Mouse (Mus musculus) embryonic facial prominence, embryonic 14.5 days (tissue): Measurements from ENCODE around the gene Ccdc106. TPM values are rescaled to one million over a fixed set of nuclear protein-coding genes. Genes with fewer than 3 reads are reported as not detected.

Experiments
- ATAC-seq: fragments of 200-750 bp; cut with Nextera tagmentation; 2 replicates; pipeline ENCODE4 v1.8.0; 2017; ENCODE audit warnings: low read depth, moderate number of reproducible peaks, moderate TSS enrichment
- DNase-seq: peaks from one replicate; pipeline ENCODE4 v3.0.0-alpha.2; 2015; ENCODE audit warnings: low spot score
- H3K27ac ChIP-seq: fragments of 300-500 bp; sonication (generic); replicated peaks from 2 replicates; pipeline ENCODE4 v1.5.1; 2014; ENCODE audit warnings: low read depth, mild to moderate bottlenecking, low read length, moderate library complexity
- H3K27me3 ChIP-seq: fragments of 300-500 bp; sonication (generic); replicated peaks from 2 replicates; pipeline ENCODE4 v1.6.1; 2014; ENCODE audit warnings: low read length; ENCODE audit not compliant: control insufficient read depth, insufficient read depth
- H3K36me3 ChIP-seq: fragments of 300-500 bp; sonication (generic); 2 replicates; pipeline ENCODE4 v1.6.1; 2014; ENCODE audit warnings: low read length, mixed read lengths; ENCODE audit not compliant: control insufficient read depth, insufficient read depth
- H3K4me1 ChIP-seq: fragments of 300-500 bp; sonication (generic); 2 replicates; pipeline ENCODE4 v1.6.1; 2014; ENCODE audit warnings: antibody characterized with exemption, low read length; ENCODE audit not compliant: control insufficient read depth, insufficient read depth
- H3K4me2 ChIP-seq: fragments of 300-500 bp; sonication (generic); 2 replicates; pipeline ENCODE4 v1.6.1; 2014; ENCODE audit warnings: low read depth, mild to moderate bottlenecking, low read length, moderate library complexity, mixed read lengths
- H3K4me3 ChIP-seq: fragments of 300-500 bp; sonication (generic); 2 replicates; pipeline ENCODE4 v1.5.1; 2014; ENCODE audit warnings: low read depth, mild to moderate bottlenecking, low read length
- H3K9ac ChIP-seq: fragments of 300-500 bp; sonication (generic); 2 replicates; pipeline ENCODE4 v1.6.1; 2014; ENCODE audit warnings: low read depth, mild to moderate bottlenecking, low read length, moderate library complexity, mixed read lengths
- H3K9me3 ChIP-seq: fragments of 300-500 bp; sonication (generic); 2 replicates; pipeline ENCODE4 v1.6.1; 2016; ENCODE audit warnings: low read length; ENCODE audit not compliant: control insufficient read depth
- WGBS: fragments of 180-500 bp; shearing (Covaris S2); extraction: QIAGEN DNeasy Blood & Tissue Kit; methylation state at CpG from one replicate; pipeline ENCODE4 v1.1.7; 2014; 5-methylcytosine and 5-hydroxymethylcytosine counted together
- polyA plus RNA-seq: library from polyadenylated mRNA; unstranded; fragments of >200 nt; fragmentation: Nextera tagmentation; extraction: Ambion mirVana; gene quantifications from 2 replicates; pipeline ENCODE4 v1.2.1, GENCODE M21; 2014

Gene Ccdc106
- polyA plus RNA-seq, 1 experiment from 2014 or later, result 21.6 TPM

DNA sequence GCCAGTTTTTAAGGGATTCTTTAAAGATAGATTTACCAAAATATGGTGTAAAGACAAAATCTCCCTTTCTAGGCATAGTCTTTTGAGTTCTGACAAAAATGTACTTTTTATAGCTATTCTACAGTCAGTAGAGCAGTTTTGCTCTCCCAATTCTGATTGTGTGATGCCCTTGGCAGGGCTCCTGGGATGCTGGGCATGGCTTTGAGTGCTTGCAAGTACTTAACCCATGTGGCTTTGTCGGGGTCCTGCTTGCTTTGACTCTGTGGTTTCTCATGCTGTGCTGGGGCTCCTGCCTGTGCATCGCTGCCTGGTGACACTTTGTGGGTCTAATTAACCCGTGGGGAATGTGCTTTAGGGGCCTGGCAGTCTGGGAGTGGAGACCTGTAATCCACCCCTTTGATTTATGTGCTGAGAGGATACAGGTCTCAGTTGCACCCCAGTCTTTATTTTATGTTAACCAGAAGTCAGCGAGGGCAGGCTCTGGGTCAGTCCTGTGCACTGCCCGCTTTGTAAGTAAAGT lies 66.6 kb downstream of the Ccdc106 start:
- no peaks in the 10 kb centered on the region for H3K27me3 ChIP-seq
- no peak for ATAC-seq
- peaks cover under 1% of the 10 kb centered on the region; the same call in 1 of the 2 replicates for H3K4me1 ChIP-seq
- H3K9me3 ChIP-seq, result no peaks in the 10 kb centered on the region
- H3K4me3 ChIP-seq, result no peak overlapping the region
- no peak overlapping the region for H3K9ac ChIP-seq
- H3K4me2 ChIP-seq, result no peak overlapping the region
- 87% methylated on average over 5 of the region's 5 CpGs for WGBS
- peaks cover 68% of the 10 kb centered on the region for H3K36me3 ChIP-seq
- H3K27ac ChIP-seq, result no peak overlapping the region
- no peak for DNase-seq

- DNase-seq (no peak), ATAC-seq (no peak)
- no peak overlapping the region for H3K4me2 ChIP-seq
- no peak overlapping the region for H3K27ac ChIP-seq
- no peak overlapping the region for H3K4me3 ChIP-seq
- no peaks in the 10 kb centered on the region for H3K4me1 ChIP-seq
- WGBS, result 72% methylated on average over 4 of the region's 4 CpGs
- no peaks in the 10 kb centered on the region for H3K9me3 ChIP-seq
- peaks cover 74% of the 10 kb centered on the region for H3K36me3 ChIP-seq
- no peaks in the 10 kb centered on the region for H3K27me3 ChIP-seq
- H3K9ac ChIP-seq, result no peak overlapping the region
Observed at GRCm38 (mm10) chr7:5087886-5088285, 67.5 kb downstream of the Ccdc106 start.

- Histone ChIP-seq H3K27me3 (no peaks in the 10 kb centered on the region), H3K4me2 (no peak overlapping the region), H3K27ac (no peak overlapping the region), H3K9me3 (no peaks in the 10 kb centered on the region), H3K9ac (no peak overlapping the region), H3K36me3 (peaks cover 76% of the 10 kb centered on the region), H3K4me1 (no peaks in the 10 kb centered on the region), H3K4me3 (no peak overlapping the region)
- no peak for ATAC-seq
- 91% methylated on average over 15 of the region's 15 CpGs for WGBS
- no peak for DNase-seq
Observed at GRCm38 (mm10) chr7:5089853-5090252, 69.5 kb downstream of the Ccdc106 start.

GRCm38 (mm10) chr7:5091008-5091728 lies 70.8 kb downstream of the Ccdc106 start:
- 93% methylated on average over 15 of the region's 15 CpGs for WGBS
- Histone ChIP-seq H3K27me3 (no peaks in the 10 kb centered on the region), H3K9me3 (no peaks in the 10 kb centered on the region), H3K9ac (no peak overlapping the region), H3K4me1 (no peaks in the 10 kb centered on the region), H3K27ac (no peak overlapping the region), H3K4me3 (no peak overlapping the region), H3K36me3 (peaks cover 78% of the 10 kb centered on the region), H3K4me2 (no peak overlapping the region)
- ATAC-seq (no peak), DNase-seq (no peak)

GRCm38 (mm10) chr7:5092381-5092780 lies 72.0 kb downstream of the Ccdc106 start:
- H3K9ac ChIP-seq, result no peak overlapping the region
- no peaks in the 10 kb centered on the region for H3K4me1 ChIP-seq
- H3K9me3 ChIP-seq, result no peaks in the 10 kb centered on the region
- WGBS, result 75% methylated on average over 6 of the region's 6 CpGs
- no peak overlapping the region for H3K27ac ChIP-seq
- H3K4me2 ChIP-seq, result no peak overlapping the region
- peaks cover 78% of the 10 kb centered on the region for H3K36me3 ChIP-seq
- no peak overlapping the region for H3K4me3 ChIP-seq
- H3K27me3 ChIP-seq, result no peaks in the 10 kb centered on the region
- ATAC-seq (no peak), DNase-seq (no peak)

DNA sequence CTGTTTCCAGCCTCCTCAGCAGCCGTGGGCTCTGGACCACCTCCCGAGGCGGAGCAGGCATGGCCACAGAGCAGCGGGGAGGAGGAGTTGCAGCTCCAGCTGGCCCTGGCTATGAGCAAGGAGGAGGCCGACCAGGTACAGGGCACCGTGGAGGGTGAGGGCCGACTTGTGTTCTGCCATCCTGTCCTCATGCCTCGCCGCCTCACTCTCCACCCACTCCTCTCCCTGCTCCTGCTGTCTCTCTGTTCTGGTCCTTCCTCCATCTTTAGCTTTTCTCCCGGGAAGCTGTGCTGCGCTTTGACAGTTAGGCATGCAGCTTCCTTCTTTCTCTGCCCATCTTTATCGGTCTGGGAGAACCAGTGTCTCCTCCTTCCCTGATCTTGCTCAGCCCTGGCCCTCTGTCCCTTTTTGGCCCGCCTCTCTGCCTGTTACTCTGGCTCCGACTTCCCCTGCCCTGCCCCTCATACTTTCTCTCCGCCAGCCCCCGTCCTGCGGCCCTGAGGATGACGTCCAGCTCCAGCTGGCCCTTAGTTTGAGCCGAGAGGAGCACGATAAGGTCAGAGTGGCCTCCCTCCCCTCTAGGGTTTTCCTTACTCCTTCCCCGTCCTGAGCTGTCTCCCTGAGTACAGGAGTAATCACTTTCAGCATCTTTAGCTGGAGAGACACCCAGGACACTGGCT lies 72.6 kb downstream of the Ccdc106 start:
- no peak overlapping the region for H3K27ac ChIP-seq
- H3K4me3 ChIP-seq, result no peak overlapping the region
- H3K4me1 ChIP-seq, result no peaks in the 10 kb centered on the region
- WGBS, result 80% methylated on average over 21 of the region's 21 CpGs
- H3K9ac ChIP-seq, result no peak overlapping the region
- no peaks in the 10 kb centered on the region for H3K9me3 ChIP-seq
- no peak overlapping the region for H3K4me2 ChIP-seq
- H3K27me3 ChIP-seq, result no peaks in the 10 kb centered on the region
- DNase-seq (no peak), ATAC-seq (no peak)
- peaks cover 83% of the 10 kb centered on the region for H3K36me3 ChIP-seq

GRCm38 (mm10) chr7:5098769-5099168 lies 78.4 kb downstream of the Ccdc106 start:
- Histone ChIP-seq H3K27ac (no peak overlapping the region), H3K36me3 (peaks cover 49% of the 10 kb centered on the region), H3K4me2 (no peak overlapping the region), H3K4me1 (no peaks in the 10 kb centered on the region), H3K9ac (no peak overlapping the region), H3K4me3 (no peak overlapping the region), H3K9me3 (no peaks in the 10 kb centered on the region), H3K27me3 (no peaks in the 10 kb centered on the region)
- ATAC-seq (no peak), DNase-seq (no peak)
- WGBS, result 92% methylated on average over 5 of the region's 5 CpGs

GRCm38 (mm10) chr7:5099796-5100195 lies 79.4 kb downstream of the Ccdc106 start:
- 87% methylated on average over 3 of the region's 3 CpGs for WGBS
- Histone ChIP-seq H3K27ac (no peak overlapping the region), H3K4me3 (no peak overlapping the region), H3K36me3 (peaks cover 39% of the 10 kb centered on the region), H3K9me3 (no peaks in the 10 kb centered on the region), H3K4me2 (no peak overlapping the region), H3K9ac (no peak overlapping the region), H3K4me1 (no peaks in the 10 kb centered on the region), H3K27me3 (no peaks in the 10 kb centered on the region)
- no peak for DNase-seq
- ATAC-seq, result no peak
